Comparison of ENCODE assay signal across 16 mouse cellular contexts in genomic region chr4:118571441-118571840, GRCm38 (mm10). TPM values are rescaled to one million over a fixed set of nuclear protein-coding genes. Genes with fewer than 3 reads are reported as not detected.
DNase-seq lines count a peak whose midpoint lies in the region.
"Had no signal": no experiment of that assay in that cellular context is flagged by ENCODE, and none has a peak within 500 bp of the region (broad histone marks: within the 10 kb centered on the region; RNA-seq: fewer than 3 reads in every experiment).

No protein-coding gene starts in this region.

- intact Hi-C loops in heart, postnatal 36 days (cut with DNase I), result no loop called here

- peak; percentile 59 for DNase-seq in layer of hippocampus, adult 9-11 months
- DNase-seq in layer of hippocampus, postnatal 14 days (ENCODE audit: low spot score in 2 of 2), result no peak
- DNase-seq in left cerebral cortex, adult 11 months (ENCODE audit: low spot score), result peak; percentile 63
- DNase-seq in right cerebral cortex, adult 18-20 months, result peak; percentile 85
- DNase-seq in heart, postnatal 36 days, result no peak
- no peak for DNase-seq in Muller cell, postnatal 12 days (ENCODE audit: inconsistent ontology term)
- DNase-seq in adrenal gland, postnatal 25 days, result no peak
- DNase-seq: adrenal gland, postnatal 36 days; cerebellum, postnatal 36 days; heart, adult 11 months; heart, postnatal 10 days; kidney, postnatal 14 days; lung, postnatal 36 days had no signal

RNA-seq across cellular contexts. Expression of gene Tmem125, which starts 27.6 kb away (rescaled TPM):
- total RNA-seq in layer of hippocampus, postnatal 14 days (2021), result 1 to 10 TPM; 8.5 to 9.1 TPM
- total RNA-seq in heart, postnatal 36 days (2021), result under 1 TPM in 1 of 2 experiments, not detected in 1; 0.33 TPM
- not detected in 2 replicates for total RNA-seq in adrenal gland, postnatal 25 days (2021)
- total RNA-seq: adrenal gland, postnatal 36 days; gastrocnemius, adult 18-20 months; monocyte, adult 5-6 weeks had no signal

RNA-seq across cellular contexts. Expression of gene 2610528J11Rik, which starts 44.6 kb away (rescaled TPM):
- not detected for total RNA-seq in layer of hippocampus, postnatal 14 days (2021)
- total RNA-seq in heart, postnatal 36 days (2021), result not detected
- total RNA-seq in adrenal gland, postnatal 25 days (2021), result not detected in 2 replicates
- total RNA-seq: adrenal gland, postnatal 36 days; gastrocnemius, adult 18-20 months; heart, postnatal 10 days; MEL; monocyte, adult 5-6 weeks had no signal

RNA-seq across cellular contexts. Expression of gene Cfap57, which starts 49.1 kb away (rescaled TPM):
- total RNA-seq in layer of hippocampus, postnatal 14 days (2021), result under 1 TPM; 0.76 to 0.99 TPM
- total RNA-seq in heart, postnatal 36 days (2021), result under 1 TPM in 1 of 2 experiments, not detected in 1; 0.05 TPM
- total RNA-seq in adrenal gland, postnatal 25 days (2021), result not detected in 2 replicates
- total RNA-seq: adrenal gland, postnatal 36 days; gastrocnemius, adult 18-20 months; MEL; monocyte, adult 5-6 weeks had no signal

RNA-seq across cellular contexts. Expression of gene Ebna1bp2, which starts 49.2 kb away (rescaled TPM):
- 10 to 100 TPM; 49.2 to 55.5 TPM for total RNA-seq in layer of hippocampus, postnatal 14 days (2021)
- total RNA-seq in heart, postnatal 36 days (2021), result 10 to 100 TPM; 38.0 to 39.1 TPM
- total RNA-seq in adrenal gland, postnatal 25 days (2021), result 67.7 and 74.7 TPM in 2 replicates

Comparison
In these comparisons a context has a peak if more than half of its experiments do, and no peak if none do; other contexts are left out.
1. DNase-seq: peak in layer of hippocampus, adult 9-11 months (single experiment), left cerebral cortex, adult 11 months (single experiment) and right cerebral cortex, adult 18-20 months (single experiment); none in layer of hippocampus, postnatal 14 days (0 of 2), heart, postnatal 36 days (0 of 2), Muller cell, postnatal 12 days (single experiment) and adrenal gland, postnatal 25 days (single experiment).